Mouse (Mus musculus) myocyte (in vitro differentiated cells): ENCODE data around the gene Esf1. TPM values are rescaled to one million over a fixed set of nuclear protein-coding genes. Genes with fewer than 3 reads are reported as not detected.

Experiments used
- H3K27me3 ChIP-seq: one replicate; pipeline ENCODE4 v1.6.1; 2011; ENCODE audit not compliant: control insufficient read depth, insufficient read depth, insufficient read length
- H3K36me3 ChIP-seq: one replicate; pipeline ENCODE4 v1.6.1; 2011; ENCODE audit not compliant: control insufficient read depth, insufficient read depth
- H3K4me2 ChIP-seq: one replicate; pipeline ENCODE4 v1.6.1; 2011; ENCODE audit warnings: low read depth, control low read depth
- H3K4me3 ChIP-seq: one replicate; pipeline ENCODE4 v1.5.1; 2011; ENCODE audit warnings: mild to moderate bottlenecking, control low read depth, moderate library complexity
- H3K79me2 ChIP-seq: one replicate; pipeline ENCODE4 v1.6.1; 2011; ENCODE audit not compliant: control insufficient read depth, insufficient read depth
- H3ac ChIP-seq: one replicate; pipeline ENCODE4 v1.6.1; 2011; ENCODE audit not compliant: control insufficient read depth, insufficient read length
- CEBPB ChIP-seq: IDR thresholded peaks from 2 replicates; pipeline ENCODE4 v1.6.1; 2011; ENCODE audit warnings: mild to moderate bottlenecking, moderate library complexity; ENCODE audit not compliant: poor library complexity, insufficient read depth, severe bottlenecking
- E2F4 ChIP-seq: IDR thresholded peaks from one replicate; pipeline ENCODE4 v1.6.1; 2011; ENCODE audit warnings: mild to moderate bottlenecking, control low read depth, moderate library complexity; ENCODE audit not compliant: insufficient read depth
- MAX ChIP-seq: IDR thresholded peaks from one replicate; pipeline ENCODE4 v1.6.1; 2011; ENCODE audit warnings: low read depth, mild to moderate bottlenecking, control low read depth
- MYOD1 ChIP-seq, 3 experiments: IDR thresholded peaks; one replicate each; pipeline ENCODE4 v1.6.1; 2011; ENCODE audit warnings: control low read depth in 2 of 3, low read depth in 2 of 3, mild to moderate bottlenecking in 2 of 3, moderate library complexity in 1 of 3; ENCODE audit not compliant: insufficient read length in 2 of 3, control insufficient read depth in 1 of 3
- MYOG ChIP-seq, 3 experiments: IDR thresholded peaks; one replicate each; pipeline ENCODE4 v1.6.1; 2011; ENCODE audit warnings: control low read depth in 2 of 3, low read depth in 2 of 3, mild to moderate bottlenecking in 2 of 3; ENCODE audit not compliant: insufficient read length in 2 of 3, control insufficient read depth in 1 of 3, insufficient read depth in 1 of 3
- POLR2A ChIP-seq: IDR thresholded peaks from one replicate; pipeline ENCODE4 v1.6.1; 2011; ENCODE audit warnings: low read depth, mild to moderate bottlenecking, control low read depth, moderate library complexity; ENCODE audit not compliant: insufficient read length
- POLR2AphosphoS2 ChIP-seq: IDR thresholded peaks from one replicate; pipeline ENCODE4 v1.6.1; 2011; ENCODE audit warnings: low read depth, control low read depth; ENCODE audit not compliant: insufficient read length
- REST ChIP-seq: IDR thresholded peaks from one replicate; pipeline ENCODE4 v1.6.1; 2011; ENCODE audit warnings: mild to moderate bottlenecking, control low read depth, moderate library complexity; ENCODE audit not compliant: insufficient read depth, insufficient read length
- SRF ChIP-seq: IDR thresholded peaks from one replicate; pipeline ENCODE4 v1.6.1; 2011; ENCODE audit warnings: low read depth; ENCODE audit not compliant: control insufficient read depth, insufficient read length
- TCF12 ChIP-seq: IDR thresholded peaks from one replicate; pipeline ENCODE4 v1.6.1; 2011; ENCODE audit warnings: mild to moderate bottlenecking, control low read depth; ENCODE audit not compliant: poor library complexity, insufficient read depth, severe bottlenecking
- TCF3 ChIP-seq: IDR thresholded peaks from one replicate; pipeline ENCODE4 v1.6.1; 2011; ENCODE audit warnings: low read depth, control low read depth; ENCODE audit not compliant: insufficient read length
- USF1 ChIP-seq: IDR thresholded peaks from one replicate; pipeline ENCODE4 v1.6.1; 2011; ENCODE audit warnings: low read depth, mild to moderate bottlenecking, control low read depth, moderate library complexity
- polyA plus RNA-seq: library from polyadenylated mRNA; unstranded; fragments of >200 nt; fragmentation: generic; extraction: Trizol; gene quantifications from one replicate; pipeline ENCODE4 v1.2.1, GENCODE M21; 2012; ENCODE audit warnings: missing spikeins

Gene Esf1
- polyA plus RNA-seq, 1 experiment: 5.7 TPM

DNA sequence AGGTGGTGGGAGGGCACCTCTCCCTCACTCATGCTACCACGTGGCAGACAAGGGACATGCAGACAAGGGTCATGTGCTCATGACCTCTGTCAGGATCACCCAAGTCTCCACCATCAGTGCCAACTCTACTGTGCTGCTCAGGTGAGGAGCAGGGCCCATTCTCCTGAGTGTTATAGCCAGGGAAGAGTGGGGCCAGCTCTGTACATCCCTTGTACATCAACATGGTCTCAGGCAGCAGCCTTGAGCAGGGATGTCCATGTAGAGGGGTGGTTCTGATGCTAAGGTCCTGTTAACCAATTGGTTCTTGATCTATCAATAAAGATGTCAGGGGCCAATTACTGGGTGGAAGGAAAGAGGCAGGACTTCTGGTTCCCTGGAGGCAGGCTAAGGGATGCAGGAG is 61.4 kb downstream of the Esf1 start:
- H3K4me3 ChIP-seq: no peak overlapping the region
- no peaks in the 10 kb centered on the region for H3K79me2 ChIP-seq
- no peak overlapping the region for H3ac ChIP-seq
- no peaks in the 10 kb centered on the region for H3K36me3 ChIP-seq
- H3K27me3 ChIP-seq: no peaks in the 10 kb centered on the region
- TF ChIP-seq CEBPB (no peak), REST (no peak), USF1 (no peak)
- H3K4me2 ChIP-seq: no peak overlapping the region

- H3K79me2 ChIP-seq: no peaks in the 10 kb centered on the region
- peak; percentile 35 for TF ChIP-seq CEBPB
- no peak for TF ChIP-seq REST
- TF ChIP-seq E2F4: no peak
- H3K4me3 ChIP-seq: no peak overlapping the region
- no peak overlapping the region for H3ac ChIP-seq
- no peaks in the 10 kb centered on the region for H3K27me3 ChIP-seq
- no peaks in the 10 kb centered on the region for H3K36me3 ChIP-seq
- no peak overlapping the region for H3K4me2 ChIP-seq
Measured at GRCm38 (mm10) chr2:140107641-140108040, 62.7 kb downstream of the Esf1 start.

- H3K4me2 ChIP-seq: peak overlapping the region; percentile 45
- no peak overlapping the region for H3ac ChIP-seq
- no peaks in the 10 kb centered on the region for H3K36me3 ChIP-seq
- no peaks in the 10 kb centered on the region for H3K79me2 ChIP-seq
- no peaks in the 10 kb centered on the region for H3K27me3 ChIP-seq
- no peak for TF ChIP-seq POLR2A
- TF ChIP-seq REST: no peak
- TF ChIP-seq TCF12: no peak
- no peak for TF ChIP-seq CEBPB
- TF ChIP-seq POLR2AphosphoS2: no peak
- TF ChIP-seq SRF: no peak
- no peak for TF ChIP-seq MYOD1 (IDR thresholded peaks at IDR 0.05; ENCODE audit: control insufficient read depth in 1 of 3, insufficient read length in 2 of 3, low read depth in 2 of 3)
- TF ChIP-seq MAX: no peak
- TF ChIP-seq TCF3: no peak
- no peak for TF ChIP-seq E2F4
- no peak for TF ChIP-seq MYOG (IDR thresholded peaks at IDR 0.05; ENCODE audit: control insufficient read depth in 1 of 3, insufficient read depth in 1 of 3, insufficient read length in 2 of 3, low read depth in 2 of 3)
- TF ChIP-seq USF1: no peak
- H3K4me3 ChIP-seq: no peak overlapping the region
Measured at GRCm38 (mm10) chr2:140104951-140105350, 65.4 kb downstream of the Esf1 start.

- Histone ChIP-seq H3K27me3 (no peaks in the 10 kb centered on the region), H3ac (no peak overlapping the region), H3K4me2 (peak overlapping the region; percentile 44), H3K79me2 (no peaks in the 10 kb centered on the region), H3K36me3 (no peaks in the 10 kb centered on the region), H3K4me3 (no peak overlapping the region)
- TF ChIP-seq SRF: no peak
- TF ChIP-seq MYOD1 (IDR thresholded peaks at IDR 0.05; ENCODE audit: control insufficient read depth in 1 of 3, insufficient read length in 2 of 3, low read depth in 2 of 3): no peak
- no peak for TF ChIP-seq E2F4
- no peak for TF ChIP-seq CEBPB
- no peak for TF ChIP-seq POLR2AphosphoS2
- no peak for TF ChIP-seq USF1
Measured at GRCm38 (mm10) chr2:140100551-140101474, 69.6 kb downstream of the Esf1 start.

DNA sequence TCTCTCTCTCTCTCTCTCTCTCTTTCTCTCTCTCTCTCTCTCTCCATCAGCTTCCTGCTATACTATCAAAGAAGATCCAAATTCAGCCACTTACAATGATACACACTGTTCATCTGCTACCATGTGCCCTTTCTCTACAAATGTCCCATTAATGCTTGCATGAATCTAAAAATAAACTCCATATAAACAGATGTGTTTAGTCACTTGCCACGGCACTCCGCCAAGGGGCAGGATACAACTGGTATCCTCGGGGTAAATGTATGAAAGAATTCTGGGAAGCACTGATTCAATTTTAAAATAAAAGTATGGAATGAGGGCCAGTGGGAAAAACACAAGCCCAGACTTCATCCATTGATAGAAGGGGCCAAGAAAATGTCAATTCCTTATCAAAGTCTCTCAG is 70.4 kb downstream of the Esf1 start:
- no peak for TF ChIP-seq TCF3

GRCm38 (mm10) chr2:140097131-140097591 is 73.2 kb downstream of the Esf1 start:
- Histone ChIP-seq H3ac (no peak overlapping the region), H3K4me3 (no peak overlapping the region), H3K4me2 (no peak overlapping the region), H3K36me3 (no peaks in the 10 kb centered on the region), H3K79me2 (no peaks in the 10 kb centered on the region), H3K27me3 (no peaks in the 10 kb centered on the region)
- no peak for TF ChIP-seq TCF3
- peak; percentile 59 for TF ChIP-seq REST

More for the DNA sequence above, 70.4 kb downstream of the Esf1 start:
- Histone ChIP-seq H3ac (no peak overlapping the region), H3K4me3 (no peak overlapping the region), H3K79me2 (no peaks in the 10 kb centered on the region), H3K4me2 (peak overlapping the region; percentile 44), H3K36me3 (no peaks in the 10 kb centered on the region), H3K27me3 (no peaks in the 10 kb centered on the region)
